Mouse (Mus musculus) megakaryocyte-erythroid progenitor cell, adult 5-6 weeks (primary cell): ENCODE data around the gene Gm4869. TPM values are rescaled to one million over a fixed set of nuclear protein-coding genes. Genes with fewer than 3 reads are reported as not detected.

Source experiments
- ATAC-seq: replicated peaks from 2 replicates; pipeline ENCODE4 v1.8.0; 2016; ENCODE audit warnings: mild to moderate bottlenecking, inconsistent platforms; ENCODE audit not compliant: severe bottlenecking, poor library complexity, low FRiP score, low TSS enrichment
- total RNA-seq, 2 experiments: library from RNA; stranded (forward) in 1 of 2; stranded (reverse) in 1 of 2; fragments of 200-1000, 215-1000 nt in 1 of 2; fragments of >200 nt in 1 of 2; fragmentation: Nextera tagmentation in 1 of 2; gene quantifications; 2 replicates each; pipeline ENCODE4 v1.2.3; 2014 to 2017

Gm4869 gene
- total RNA-seq, 2 experiments from 2014 or later, result not detected

DNA sequence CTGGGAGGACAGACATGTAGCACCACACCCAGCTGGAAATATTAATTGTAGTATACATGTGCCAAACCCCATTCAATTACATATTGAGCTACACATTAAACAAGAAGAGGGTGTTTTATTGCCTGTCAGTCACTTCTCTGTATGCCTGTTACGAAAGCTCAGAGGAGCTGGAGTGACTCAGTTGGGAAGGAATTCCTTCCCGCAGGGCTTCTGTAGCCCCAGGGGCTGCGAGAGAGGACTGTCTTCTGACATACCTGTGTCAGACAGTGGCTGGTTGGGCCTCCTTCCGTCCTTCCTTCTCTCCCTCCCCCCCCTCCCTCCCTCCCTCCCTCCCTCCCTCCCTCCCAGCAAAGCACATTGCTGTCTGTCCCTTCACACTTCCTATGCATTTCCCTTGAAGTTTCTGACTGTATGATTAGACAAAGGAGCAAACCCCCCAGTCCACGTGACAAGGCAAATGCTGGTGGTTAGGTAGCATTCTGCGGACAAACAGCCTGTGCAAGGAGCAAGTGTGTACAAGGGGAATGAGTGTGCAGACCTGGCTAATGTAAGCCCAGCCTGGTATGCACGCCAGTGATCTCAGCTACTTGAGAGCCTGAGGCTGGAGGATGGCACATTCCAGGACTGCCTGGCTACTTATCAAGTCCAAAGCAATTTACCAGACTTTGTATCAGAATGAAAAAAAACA is 69.5 kb downstream of the Gm4869 start:
- peak; percentile 56 for ATAC-seq

- no peak for ATAC-seq
Measured at GRCm38 (mm10) chr5:140517159-140517920, 71.9 kb downstream of the Gm4869 start.

- no peak for ATAC-seq
Measured at GRCm38 (mm10) chr5:140517921-140518230, 72.4 kb downstream of the Gm4869 start.

DNA sequence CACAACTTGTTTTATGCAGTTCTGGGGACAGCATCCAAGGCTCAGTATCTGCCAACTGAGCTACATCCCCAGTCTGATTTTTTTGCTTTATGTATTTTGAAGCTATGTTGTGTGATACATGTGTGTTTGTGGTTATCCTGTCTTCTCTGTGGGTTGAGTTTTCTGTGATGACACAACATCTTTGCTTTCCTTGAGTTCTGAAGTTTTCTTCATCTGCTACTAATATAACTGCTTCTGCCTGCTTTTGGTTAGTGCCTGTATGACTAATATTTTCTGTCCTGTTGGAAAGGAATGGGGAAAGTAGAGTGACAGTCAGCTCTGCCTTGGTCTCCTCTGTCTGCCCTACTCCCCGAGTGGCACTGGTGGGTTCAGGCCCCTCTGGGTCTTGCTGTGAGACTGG is 75.8 kb downstream of the Gm4869 start:
- ATAC-seq, result no peak

- ATAC-seq, result no peak
Measured at GRCm38 (mm10) chr5:140526754-140527153, 81.3 kb downstream of the Gm4869 start.

GRCm38 (mm10) chr5:140538111-140538683 is 92.8 kb downstream of the Gm4869 start:
- ATAC-seq, result no peak

- peak; percentile 67 for ATAC-seq
Measured at GRCm38 (mm10) chr5:140540106-140540505, 94.7 kb downstream of the Gm4869 start.

GRCm38 (mm10) chr5:140542811-140543575 is 97.5 kb downstream of the Gm4869 start:
- no peak for ATAC-seq

Other genes with a start within 250 kb of the Gm4869 start
- 30.4 and 34.2 TPM in 2 replicates for gene Mad1l1, start 124.1 kb upstream of the Gm4869 start, total RNA-seq (2014; fragmentation: Nextera tagmentation)
- 61.6 and 66.9 TPM in 2 replicates for gene Mad1l1, start 124.1 kb upstream of the Gm4869 start, total RNA-seq (2017)
- 24.4 and 45.5 TPM in 2 replicates for gene Nudt1, start 124.0 kb upstream of the Gm4869 start, total RNA-seq (2014; fragmentation: Nextera tagmentation)
- 58.2 and 65.2 TPM in 2 replicates for gene Nudt1, start 124.0 kb upstream of the Gm4869 start, total RNA-seq (2017)
- gene Mrm2, start 113.7 kb upstream of the Gm4869 start, total RNA-seq (2014; fragmentation: Nextera tagmentation), result 13.5 and 15.0 TPM in 2 replicates
- gene Mrm2, start 113.7 kb upstream of the Gm4869 start, total RNA-seq (2017), result 6.0 and 10.0 TPM in 2 replicates
- gene Snx8, start 56.4 kb upstream of the Gm4869 start, total RNA-seq (2014; fragmentation: Nextera tagmentation), result 4.3 and 11.1 TPM in 2 replicates
- 6.6 and 8.6 TPM in 2 replicates for gene Snx8, start 56.4 kb upstream of the Gm4869 start, total RNA-seq (2017)
- gene Eif3b, start 26.3 kb upstream of the Gm4869 start, total RNA-seq (2014; fragmentation: Nextera tagmentation), result 262 and 301 TPM in 2 replicates
- gene Eif3b, start 26.3 kb upstream of the Gm4869 start, total RNA-seq (2017), result 239 and 260 TPM in 2 replicates
- gene Chst12, start 59.9 kb downstream of the Gm4869 start, total RNA-seq (2014; fragmentation: Nextera tagmentation), result 16.6 and 17.2 TPM in 2 replicates
- 3.6 and 3.9 TPM in 2 replicates for gene Chst12, start 59.9 kb downstream of the Gm4869 start, total RNA-seq (2017)
- gene Grifin, start 119.4 kb downstream of the Gm4869 start, total RNA-seq (2014; fragmentation: Nextera tagmentation), result not detected in 2 replicates
- gene Grifin, start 119.4 kb downstream of the Gm4869 start, total RNA-seq (2017), result not detected in 2 replicates
- 17.6 and 38.9 TPM in 2 replicates for gene Lfng, start 161.7 kb downstream of the Gm4869 start, total RNA-seq (2014; fragmentation: Nextera tagmentation)
- gene Lfng, start 161.7 kb downstream of the Gm4869 start, total RNA-seq (2017), result 21.3 and 22.9 TPM in 2 replicates
- gene Ttyh3, start 203.4 kb downstream of the Gm4869 start, total RNA-seq (2014; fragmentation: Nextera tagmentation), result 26.7 and 32.2 TPM in 2 replicates
- gene Ttyh3, start 203.4 kb downstream of the Gm4869 start, total RNA-seq (2017), result 5.6 and 8.6 TPM in 2 replicates